Mouse (Mus musculus) forebrain, embryonic 10.5 days (tissue): ENCODE measurements at regions not wholly inside any gene's neighbourhood (a gene's known extent, or its start where the extent isn't known, plus 50 kb on each side); places are given as distances from the start of the nearest gene placed in this dataset.

Source experiments
- DNase-seq: peaks from one replicate; pipeline ENCODE4 v3.0.0-alpha.2; 2017; ENCODE audit warnings: low spot score; ENCODE audit errors: extremely low spot score
- H3K27ac ChIP-seq: fragments of 300-500 bp; sonication (generic); 2 replicates; pipeline ENCODE4 v1.5.1; 2016; ENCODE audit warnings: mild to moderate bottlenecking
- H3K27me3 ChIP-seq: fragments of 300-500 bp; sonication (generic); 2 replicates; pipeline ENCODE4 v1.6.1; 2016; ENCODE audit warnings: mild to moderate bottlenecking; ENCODE audit not compliant: poor library complexity, severe bottlenecking
- H3K36me3 ChIP-seq: fragments of 300-500 bp; sonication (generic); replicated peaks from 2 replicates; pipeline ENCODE4 v1.6.1; 2016; ENCODE audit warnings: mild to moderate bottlenecking, moderate library complexity
- H3K4me1 ChIP-seq: fragments of 300-500 bp; sonication (generic); 2 replicates; pipeline ENCODE4 v1.6.1; 2016
- H3K4me3 ChIP-seq: fragments of 300-500 bp; sonication (generic); 2 replicates; pipeline ENCODE4 v1.5.1; 2016; ENCODE audit warnings: mild to moderate bottlenecking, moderate library complexity
- H3K9me3 ChIP-seq: fragments of 300-500 bp; sonication (generic); 2 replicates; pipeline ENCODE4 v1.6.1; 2016; ENCODE audit warnings: mild to moderate bottlenecking, moderate library complexity
- WGBS: fragments of 180-500 bp; shearing (Covaris S2); methylation state at CpG from one replicate; pipeline ENCODE4 v1.1.7; 2016; 5-methylcytosine and 5-hydroxymethylcytosine counted together

GRCm38 (mm10) chr14:72277309-72277708, 214.3 kb downstream of the Gm9195 start:
- WGBS: 88% methylated on average over 4 of the region's 4 CpGs
- Histone ChIP-seq H3K36me3 (no peaks in the 10 kb centered on the region), H3K27ac (no peak overlapping the region), H3K27me3 (no peaks in the 10 kb centered on the region), H3K9me3 (no peaks in the 10 kb centered on the region), H3K4me3 (no peak overlapping the region), H3K4me1 (no peaks in the 10 kb centered on the region)
- no peak for DNase-seq

- no peak for DNase-seq
- Histone ChIP-seq H3K27ac (no peak overlapping the region), H3K36me3 (no peaks in the 10 kb centered on the region), H3K27me3 (no peaks in the 10 kb centered on the region), H3K4me3 (no peak overlapping the region), H3K4me1 (no peaks in the 10 kb centered on the region), H3K9me3 (no peaks in the 10 kb centered on the region)
- WGBS: 56% methylated on average over 2 of the region's 2 CpGs
Measured at GRCm38 (mm10) chr14:72259255-72259654, 232.4 kb downstream of the Gm9195 start.

DNA sequence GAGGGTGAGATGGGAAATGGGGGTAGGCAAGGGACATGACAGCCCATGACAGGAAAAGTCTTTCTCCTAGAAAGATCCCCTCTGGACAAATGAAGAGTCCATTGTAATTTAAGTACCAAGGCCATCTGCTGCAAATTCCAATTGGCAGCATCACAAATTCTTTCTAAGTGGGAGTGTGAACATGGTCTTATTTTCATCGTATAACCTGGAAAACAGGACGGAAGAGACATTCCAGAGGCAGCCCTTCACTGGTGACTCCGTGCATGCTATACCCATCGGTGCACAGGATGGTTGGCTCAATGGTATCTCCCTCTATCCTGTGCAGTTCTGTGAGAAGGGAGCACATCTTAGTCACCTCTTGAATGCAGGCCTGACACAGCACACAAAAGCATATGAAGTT, 249.8 kb downstream of the Gm9195 start:
- H3K27ac ChIP-seq: no peak overlapping the region
- H3K27me3 ChIP-seq: no peaks in the 10 kb centered on the region
- H3K9me3 ChIP-seq: no peaks in the 10 kb centered on the region
- H3K36me3 ChIP-seq: no peaks in the 10 kb centered on the region
- no peak overlapping the region for H3K4me3 ChIP-seq
- WGBS: 92% methylated on average over 4 of the region's 4 CpGs
- H3K4me1 ChIP-seq: peaks cover 8% of the 10 kb centered on the region
- no peak for DNase-seq

DNA sequence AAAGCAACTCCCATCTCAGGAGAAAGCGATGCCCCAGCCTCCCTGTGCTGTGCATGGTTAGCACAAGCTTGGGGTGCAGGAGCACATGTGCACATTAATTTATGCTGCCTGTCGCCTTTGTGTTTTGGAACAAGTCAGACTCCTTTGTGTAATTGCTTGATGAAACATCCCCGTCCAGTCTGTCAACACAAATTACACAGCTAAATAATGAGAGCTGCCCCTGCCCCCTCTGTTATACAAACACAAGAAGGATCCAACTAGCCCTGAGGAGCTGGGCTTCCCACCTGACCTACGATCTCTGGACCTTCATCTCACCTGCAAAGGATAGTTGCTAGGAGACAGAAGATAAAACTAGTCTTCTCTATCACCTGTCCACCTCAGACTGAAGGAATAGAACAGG, 251.4 kb downstream of the Gm9195 start:
- Histone ChIP-seq H3K9me3 (no peaks in the 10 kb centered on the region), H3K27me3 (no peaks in the 10 kb centered on the region), H3K36me3 (no peaks in the 10 kb centered on the region), H3K27ac (no peak overlapping the region), H3K4me3 (no peak overlapping the region), H3K4me1 (peaks cover 8% of the 10 kb centered on the region)
- 78% methylated on average over 4 of the region's 4 CpGs for WGBS
- DNase-seq: no peak

GRCm38 (mm10) chr14:72238344-72238743, 253.3 kb downstream of the Gm9195 start:
- 94% methylated on average over 4 of the region's 4 CpGs for WGBS
- no peak for DNase-seq
- no peak overlapping the region for H3K27ac ChIP-seq
- H3K27me3 ChIP-seq: no peaks in the 10 kb centered on the region
- H3K9me3 ChIP-seq: no peaks in the 10 kb centered on the region
- peaks cover 8% of the 10 kb centered on the region for H3K4me1 ChIP-seq
- H3K36me3 ChIP-seq: no peaks in the 10 kb centered on the region
- H3K4me3 ChIP-seq: no peak overlapping the region

DNA sequence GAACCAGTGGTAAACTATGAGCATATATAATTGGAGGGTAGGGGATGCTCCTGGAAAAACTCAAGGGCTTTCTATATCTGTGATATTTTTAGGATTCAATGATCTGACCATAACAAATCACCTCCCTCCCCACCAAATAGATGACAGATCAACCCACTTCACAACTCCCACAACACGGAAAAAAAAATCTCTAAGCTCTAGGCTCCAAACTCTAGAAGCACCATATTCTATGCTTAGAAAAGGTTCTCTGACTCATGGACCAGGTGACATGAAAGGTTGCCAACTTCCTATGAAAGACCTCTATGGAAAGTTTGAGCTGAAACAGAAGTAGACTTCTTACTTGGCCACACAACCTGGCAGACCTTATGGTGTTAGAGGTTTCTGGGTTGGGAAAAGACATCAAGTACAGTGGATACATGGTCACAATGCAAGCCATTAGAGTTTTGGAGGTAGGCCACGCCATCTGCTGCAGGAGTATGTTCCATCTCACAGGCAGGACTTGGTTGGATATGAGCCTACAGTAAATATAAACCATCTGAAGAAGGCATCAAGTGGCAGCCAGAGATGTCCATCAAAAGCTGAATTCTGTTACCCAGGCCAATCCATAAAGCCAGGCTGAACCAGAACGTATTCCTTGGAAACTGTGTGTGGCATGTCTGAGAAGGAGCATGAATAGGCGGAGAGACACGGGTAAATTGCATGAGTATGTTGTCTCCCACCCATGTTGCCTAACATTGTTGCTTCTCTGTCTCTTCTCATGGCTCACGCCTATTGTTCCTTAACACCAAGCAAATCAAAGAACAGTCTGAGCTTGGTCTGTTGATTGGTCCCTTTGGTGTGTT, 257.2 kb downstream of the Gm9195 start:
- no peaks in the 10 kb centered on the region for H3K9me3 ChIP-seq
- no peaks in the 10 kb centered on the region for H3K27me3 ChIP-seq
- no peaks in the 10 kb centered on the region for H3K36me3 ChIP-seq
- no peak overlapping the region for H3K27ac ChIP-seq
- 83% methylated on average over 6 of the region's 6 CpGs for WGBS
- H3K4me1 ChIP-seq: no peaks in the 10 kb centered on the region
- DNase-seq: no peak
- H3K4me3 ChIP-seq: no peak overlapping the region

DNA sequence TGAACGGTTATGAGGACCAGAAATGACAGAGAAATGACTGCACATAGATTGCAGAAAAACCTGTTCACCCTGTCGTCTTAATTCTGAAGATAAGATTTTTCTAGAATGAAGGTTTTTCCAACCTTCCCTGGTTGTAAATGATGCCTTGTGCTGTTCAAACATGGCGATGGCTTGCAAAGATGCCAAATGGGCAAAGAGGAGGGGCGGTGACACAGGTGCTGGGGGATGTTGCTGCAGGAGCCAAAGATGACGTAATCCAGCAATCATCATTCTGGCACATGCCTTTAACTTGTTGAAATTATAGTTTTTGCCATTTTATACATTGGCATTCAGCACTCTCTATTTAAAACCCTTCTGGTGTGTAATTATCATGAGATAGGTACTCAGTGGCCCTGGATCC, 263.8 kb downstream of the Gm9195 start:
- Histone ChIP-seq H3K4me1 (0 out of 2 replicates have a peak, but pooled peaks cover 6% of the 10 kb centered on the region), H3K27me3 (no peaks in the 10 kb centered on the region), H3K27ac (no peak overlapping the region), H3K9me3 (no peaks in the 10 kb centered on the region), H3K36me3 (no peaks in the 10 kb centered on the region), H3K4me3 (no peak overlapping the region)
- 77% methylated on average over 5 of the region's 5 CpGs for WGBS
- no peak for DNase-seq

DNA sequence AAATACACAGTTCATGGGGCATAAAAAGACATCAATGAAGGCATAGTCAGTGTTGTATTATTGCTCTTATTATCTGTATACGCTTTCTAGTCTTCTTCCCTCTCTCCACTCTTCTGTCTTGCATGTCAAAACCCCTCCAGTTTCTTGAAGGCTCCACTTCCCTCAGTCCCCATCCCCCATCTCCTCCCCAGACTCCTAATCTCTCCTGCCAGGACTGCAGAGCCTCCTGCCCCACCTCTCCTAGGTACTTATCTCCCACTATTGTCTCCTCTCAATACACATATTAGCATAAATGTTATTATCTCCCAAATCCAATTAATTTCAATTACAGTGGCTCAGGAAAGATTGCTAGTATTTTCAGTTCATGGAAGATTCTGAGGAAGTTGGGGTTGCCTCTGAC, 264.2 kb downstream of the Gm9195 start:
- Histone ChIP-seq H3K4me1 (0 out of 2 replicates have a peak, but pooled peaks cover 6% of the 10 kb centered on the region), H3K9me3 (no peaks in the 10 kb centered on the region), H3K27ac (no peak overlapping the region), H3K27me3 (no peaks in the 10 kb centered on the region), H3K36me3 (no peaks in the 10 kb centered on the region), H3K4me3 (no peak overlapping the region)
- no peak for DNase-seq
- 57% methylated on average over 1 of the region's 1 CpGs for WGBS

DNA sequence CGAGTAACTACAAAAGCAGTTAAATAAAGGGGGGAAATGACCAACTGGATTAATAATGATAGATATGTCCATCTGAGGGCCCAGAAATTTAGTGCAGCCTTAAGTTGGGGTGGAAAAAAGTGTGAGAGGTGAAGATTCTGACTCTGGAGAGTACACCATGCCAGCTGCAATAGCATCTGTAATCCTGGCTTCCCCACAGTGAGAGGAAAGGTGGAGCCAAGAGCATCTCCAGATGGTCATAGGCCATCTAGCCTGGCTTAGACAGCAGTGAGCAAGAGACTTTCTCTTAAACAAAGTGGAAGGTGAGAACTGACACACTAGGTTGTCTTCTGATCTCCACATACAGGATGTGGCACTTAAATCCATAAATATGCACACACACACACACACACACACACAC, 264.7 kb downstream of the Gm9195 start:
- Histone ChIP-seq H3K9me3 (no peaks in the 10 kb centered on the region), H3K27ac (no peak overlapping the region), H3K27me3 (no peaks in the 10 kb centered on the region), H3K4me3 (no peak overlapping the region), H3K4me1 (0 out of 2 replicates have a peak, but pooled peaks cover 6% of the 10 kb centered on the region), H3K36me3 (no peaks in the 10 kb centered on the region)
- WGBS: 72% methylated on average over 1 of the region's 1 CpGs
- no peak for DNase-seq

DNA sequence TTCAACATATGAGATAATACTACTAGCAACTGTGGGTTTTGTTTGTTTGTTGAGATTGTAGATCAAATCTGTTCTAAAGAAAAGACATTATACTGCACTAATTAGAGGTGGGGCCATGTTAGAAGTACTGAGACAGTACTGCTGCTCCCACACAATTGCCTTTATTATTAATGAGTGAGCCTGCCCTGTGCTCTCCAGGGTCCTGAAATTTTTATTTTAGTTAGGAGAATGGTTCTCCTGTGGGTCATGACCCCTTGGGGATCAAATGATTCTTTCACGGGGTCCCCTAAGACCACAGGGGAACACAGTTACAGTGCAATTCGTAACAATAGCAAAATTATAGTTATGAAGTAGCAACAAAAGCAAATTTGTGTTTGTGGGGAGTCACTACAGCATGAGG, 268.8 kb downstream of the Gm9195 start:
- Histone ChIP-seq H3K27ac (no peak overlapping the region), H3K27me3 (no peaks in the 10 kb centered on the region), H3K36me3 (no peaks in the 10 kb centered on the region), H3K9me3 (no peaks in the 10 kb centered on the region), H3K4me1 (0 out of 2 replicates have a peak, but pooled peaks cover 6% of the 10 kb centered on the region), H3K4me3 (no peak overlapping the region)
- no peak for DNase-seq
- WGBS: 59% methylated on average over 2 of the region's 2 CpGs

- DNase-seq: no peak
- WGBS: 95% methylated on average over 6 of the region's 6 CpGs
Measured at GRCm38 (mm10) chr14:72219523-72219922, 272.1 kb downstream of the Gm9195 start.

DNA sequence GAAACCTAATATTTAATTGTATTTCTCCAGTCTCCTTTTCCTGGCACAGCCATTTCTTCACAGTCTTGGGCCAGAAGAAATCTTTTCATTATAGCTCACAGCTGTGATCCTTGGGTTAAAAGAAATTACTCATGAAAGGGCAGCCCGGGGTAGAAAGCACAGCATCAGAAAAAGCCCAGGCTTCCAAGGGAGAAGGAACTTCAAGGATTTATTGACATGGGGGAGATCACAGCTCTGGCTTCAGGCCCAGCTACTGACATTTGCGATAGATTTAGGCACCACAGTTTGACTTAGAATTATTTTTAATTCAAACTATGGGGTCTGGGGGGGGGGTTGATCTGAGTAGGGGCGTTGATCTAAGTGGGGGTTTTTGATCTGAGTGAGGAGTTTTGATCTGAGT, 291.3 kb downstream of the Gm9195 start:
- no peaks in the 10 kb centered on the region for H3K36me3 ChIP-seq
- H3K4me1 ChIP-seq: 0 out of 2 replicates have a peak, but pooled peaks cover 4% of the 10 kb centered on the region
- 80% methylated on average over 3 of the region's 3 CpGs for WGBS
- H3K27ac ChIP-seq: no peak overlapping the region
- DNase-seq: no peak
- no peaks in the 10 kb centered on the region for H3K27me3 ChIP-seq
- H3K9me3 ChIP-seq: no peaks in the 10 kb centered on the region
- no peak overlapping the region for H3K4me3 ChIP-seq

More at GRCm38 (mm10) chr14:72219523-72219922, 272.1 kb downstream of the Gm9195 start:
- Histone ChIP-seq H3K9me3 (no peaks in the 10 kb centered on the region), H3K27ac (no peak overlapping the region), H3K4me1 (0 out of 2 replicates have a peak, but pooled peaks cover 6% of the 10 kb centered on the region), H3K4me3 (no peak overlapping the region), H3K36me3 (no peaks in the 10 kb centered on the region), H3K27me3 (no peaks in the 10 kb centered on the region)

DNA sequence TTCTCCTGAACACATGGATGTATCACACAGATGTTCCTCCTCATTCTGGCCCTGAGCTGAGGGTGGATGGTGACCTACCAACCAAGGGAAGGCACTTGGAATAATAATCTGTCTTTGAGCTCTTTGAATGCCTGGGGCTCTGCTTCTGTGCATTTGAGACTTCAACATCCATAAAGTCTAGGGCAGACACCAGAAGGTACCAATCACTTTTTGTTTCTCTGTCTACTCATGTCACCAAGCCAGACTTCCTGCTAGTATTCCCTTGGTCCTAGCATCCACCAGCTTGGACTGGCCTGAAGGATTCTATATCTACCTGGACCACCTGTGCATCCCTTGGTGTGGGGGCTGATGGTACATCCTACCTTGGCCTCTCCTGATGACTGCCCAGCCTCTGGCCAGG, 291.7 kb downstream of the Gm9195 start:
- no peaks in the 10 kb centered on the region for H3K27me3 ChIP-seq
- no peaks in the 10 kb centered on the region for H3K9me3 ChIP-seq
- H3K4me1 ChIP-seq: 0 out of 2 replicates have a peak, but pooled peaks cover 4% of the 10 kb centered on the region
- DNase-seq: no peak
- H3K36me3 ChIP-seq: no peaks in the 10 kb centered on the region
- H3K4me3 ChIP-seq: no peak overlapping the region
- no peak overlapping the region for H3K27ac ChIP-seq
